Mouse (Mus musculus) subcutaneous adipose tissue, adult 2 months (tissue): ENCODE data around the gene Olfr54. TPM values are rescaled to one million over a fixed set of nuclear protein-coding genes. Genes with fewer than 3 reads are reported as not detected.

ENCODE experiments used
- polyA plus RNA-seq: library from polyadenylated mRNA; depleted of rRNA; stranded (reverse); fragments of >200 nt; gene quantifications from 2 replicates; pipeline ENCODE4 v1.2.3, GENCODE M21; 2012; ENCODE audit warnings: low replicate concordance; rRNA removed

Gene Olfr54
- not detected in 2 replicates for polyA plus RNA-seq

GRCm38 (mm10) chr11:51013936-51014335 lies at the start of gene Olfr54:
Gene Olfr54 (plus strand): TSS chr11:51014236.

GRCm38 (mm10) chr11:50966230-50966629 lies 47.8 kb upstream of the Olfr54 start, which contains the start of gene Olfr1378:
Gene Olfr1378 (plus strand): TSS chr11:50966530.

DNA sequence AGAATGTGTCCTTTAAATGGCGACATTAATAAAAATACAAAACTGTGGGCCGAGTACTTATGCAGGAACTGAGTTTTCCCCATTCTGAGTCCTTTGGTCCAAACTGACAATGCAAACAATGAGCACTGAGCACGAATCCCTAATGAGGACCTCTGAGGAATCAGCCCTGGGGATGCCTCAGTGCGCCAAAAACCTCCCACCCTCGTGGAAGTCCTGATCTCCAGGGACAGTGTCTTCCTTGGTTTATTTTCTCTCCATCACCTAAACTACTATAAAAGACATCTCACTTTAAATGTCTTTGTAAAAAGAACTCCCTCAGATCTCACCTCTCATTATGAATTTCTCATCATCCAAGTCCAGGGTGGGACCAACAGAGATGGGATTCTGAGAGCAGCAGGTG lies 32.4 kb upstream of the Olfr54 start, which contains the start of gene Olfr1377:
Gene Olfr1377 (plus strand): TSS at position 301 of the 400 bp plus-strand sequence.

GRCm38 (mm10) chr11:51003296-51003695 lies 10.7 kb upstream of the Olfr54 start, which contains the start of gene Olfr51:
Gene Olfr51 (plus strand): TSS chr11:51003596.

GRCm38 (mm10) chr11:51047809-51048208 lies 33.8 kb downstream of the Olfr54 start, which contains the start of gene Olfr1375:
Gene Olfr1375 (plus strand): TSS chr11:51048109.

GRCm38 (mm10) chr11:51059151-51059571 lies 45.1 kb downstream of the Olfr54 start, which contains the start of gene Zfp354a:
Gene Zfp354a (plus strand): TSS chr11:51059257.

Other genes with a start within 250 kb of the Olfr54 start
- gene Zfp354c, start 186.5 kb upstream of the Olfr54 start, polyA plus RNA-seq: 1.2 and 9.9 TPM in 2 replicates
- gene Zfp879, start 172.7 kb upstream of the Olfr54 start, polyA plus RNA-seq: 0.26 and 0.99 TPM in 2 replicates
- not detected in 2 replicates for gene Grm6, start 163.6 kb upstream of the Olfr54 start, polyA plus RNA-seq
- gene Zfp454, start 126.6 kb upstream of the Olfr54 start, polyA plus RNA-seq: 0.63 and 3.4 TPM in 2 replicates
- gene Zfp2, start 98.1 kb upstream of the Olfr54 start, polyA plus RNA-seq: 2.9 TPM in 2 replicates
- gene Zfp354b, start 82.6 kb upstream of the Olfr54 start, polyA plus RNA-seq: 0.71 and 0.82 TPM in 2 replicates
- gene 4933414I15Rik, start 70.5 kb upstream of the Olfr54 start, polyA plus RNA-seq: not detected in 2 replicates
- gene Prop1, start 60.5 kb upstream of the Olfr54 start, polyA plus RNA-seq: 0.40 TPM in 1 of 2 replicates, not detected in the other
- gene Olfr1378, start 47.7 kb upstream of the Olfr54 start, polyA plus RNA-seq: not detected in 2 replicates
- gene Olfr1377, start 32.3 kb upstream of the Olfr54 start, polyA plus RNA-seq: not detected in 2 replicates
- gene Olfr51, start 10.6 kb upstream of the Olfr54 start, polyA plus RNA-seq: not detected in 2 replicates
- not detected in 2 replicates for gene Olfr1375, start 33.9 kb downstream of the Olfr54 start, polyA plus RNA-seq
- gene Zfp354a, start 45.0 kb downstream of the Olfr54 start, polyA plus RNA-seq: 3.0 and 3.9 TPM in 2 replicates
- not detected in 2 replicates for gene Gm12569, start 206.2 kb downstream of the Olfr54 start, polyA plus RNA-seq
- 34.2 and 50.5 TPM in 2 replicates for gene Clk4, start 247.5 kb downstream of the Olfr54 start, polyA plus RNA-seq
- gene BC049762, start 248.8 kb downstream of the Olfr54 start, polyA plus RNA-seq: 0.63 and 1.3 TPM in 2 replicates